Mouse (Mus musculus): Measurements from ENCODE around the gene Rapgef2.
"Not testable (repeated sequence)": the region's sequence is repeated elsewhere in the genome, so short reads cannot be mapped to it uniquely, and the experiment has no call there.

Rapgef2 gene

GRCm38 (mm10) chr3:79100831-79101230 lies 185.5 kb downstream of the Rapgef2 start:
- no peak for DNase-seq (ENCODE audit: low read depth)

GRCm38 (mm10) chr3:79089091-79089490 lies 197.2 kb downstream of the Rapgef2 start:
- DNase-seq (ENCODE audit: low read depth) = no peak

DNA sequence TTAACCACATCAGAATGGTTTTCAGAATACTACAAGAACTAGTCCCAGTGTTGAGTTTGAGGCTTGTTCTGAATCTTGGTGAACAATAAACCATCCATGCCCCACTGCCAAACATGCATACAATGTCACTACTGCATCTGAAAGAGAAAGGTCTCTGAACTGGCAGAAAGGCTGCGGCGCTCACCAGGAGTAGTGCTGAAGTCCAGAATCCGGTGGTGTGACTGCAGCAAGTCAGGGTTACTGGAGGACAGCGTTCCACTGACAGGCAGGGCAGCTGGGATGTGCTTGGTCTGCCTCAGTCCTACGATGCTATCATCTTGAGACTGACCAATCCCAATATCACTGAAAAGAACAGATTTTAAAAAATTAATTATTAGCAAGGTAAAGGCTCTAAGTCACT lies 197.9 kb downstream of the Rapgef2 start:
- no peak for DNase-seq (ENCODE audit: low read depth)

- no peak for DNase-seq (ENCODE audit: low read depth)
Observed at GRCm38 (mm10) chr3:79086282-79086681, 200.0 kb downstream of the Rapgef2 start.

DNA sequence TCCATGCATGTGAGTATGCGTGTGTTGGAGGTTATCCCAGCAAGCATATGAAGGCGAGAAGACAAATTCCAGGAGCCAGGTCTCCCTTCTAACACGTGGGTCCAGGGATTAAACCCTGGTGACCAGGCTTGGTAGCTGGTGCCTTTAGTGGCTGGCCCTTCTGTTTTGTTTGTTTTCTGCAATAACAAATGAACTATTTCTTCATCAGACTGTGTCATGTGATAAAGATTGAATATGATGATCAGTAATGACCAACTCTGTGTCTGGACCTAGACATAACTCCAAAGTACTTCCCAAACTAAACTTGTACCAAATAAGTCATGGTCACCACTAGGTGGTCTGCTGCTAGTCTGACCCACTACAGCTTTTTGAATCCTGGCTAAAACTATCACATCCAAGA lies 202.4 kb downstream of the Rapgef2 start:
- DNase-seq (ENCODE audit: low read depth) = no peak

DNA sequence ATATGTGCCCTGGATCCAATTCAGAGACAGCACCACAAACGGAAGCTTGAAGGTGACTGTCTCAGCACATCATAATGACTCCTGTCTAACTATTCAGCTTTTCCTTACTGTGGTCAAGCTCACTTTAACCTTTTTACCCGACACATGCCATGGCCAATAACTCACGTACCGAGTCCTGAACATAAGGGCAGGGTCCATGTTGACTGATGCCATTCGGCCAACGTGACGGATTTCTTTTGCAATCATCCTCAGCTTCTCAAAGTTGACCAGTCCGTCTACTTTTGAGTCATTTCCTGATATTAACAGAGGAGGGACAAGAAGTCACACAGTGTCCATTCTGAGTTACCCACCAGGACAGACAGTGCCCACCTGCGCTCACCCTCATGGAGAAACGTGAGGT lies 203.3 kb downstream of the Rapgef2 start:
- DNase-seq (ENCODE audit: low read depth) = no peak

GRCm38 (mm10) chr3:79079076-79079475 lies 207.2 kb downstream of the Rapgef2 start:
- DNase-seq (ENCODE audit: low read depth) = no peak

DNA sequence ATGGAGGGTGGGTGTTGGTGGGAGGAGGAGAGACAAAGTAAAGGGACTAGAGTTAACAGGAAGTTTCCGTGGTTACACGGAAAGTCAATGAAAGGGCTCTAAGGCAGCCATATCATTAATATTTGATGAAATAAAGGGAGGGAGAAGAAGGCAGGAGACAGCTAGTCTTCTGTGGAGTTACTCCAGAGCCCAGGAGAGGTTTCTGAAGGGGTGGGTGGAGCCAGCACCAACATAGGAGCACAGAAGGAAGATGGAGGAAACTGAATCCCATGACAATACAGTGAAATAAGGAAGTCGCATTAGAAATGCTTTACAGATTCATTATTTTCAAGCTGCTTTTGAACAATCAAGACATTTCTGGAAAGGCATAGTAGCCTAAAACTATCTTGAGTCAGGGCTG lies 211.3 kb downstream of the Rapgef2 start:
- DNase-seq (ENCODE audit: low read depth) = no peak

- no peak for DNase-seq (ENCODE audit: low read depth)
Observed at GRCm38 (mm10) chr3:79073541-79074244, 212.6 kb downstream of the Rapgef2 start.

DNA sequence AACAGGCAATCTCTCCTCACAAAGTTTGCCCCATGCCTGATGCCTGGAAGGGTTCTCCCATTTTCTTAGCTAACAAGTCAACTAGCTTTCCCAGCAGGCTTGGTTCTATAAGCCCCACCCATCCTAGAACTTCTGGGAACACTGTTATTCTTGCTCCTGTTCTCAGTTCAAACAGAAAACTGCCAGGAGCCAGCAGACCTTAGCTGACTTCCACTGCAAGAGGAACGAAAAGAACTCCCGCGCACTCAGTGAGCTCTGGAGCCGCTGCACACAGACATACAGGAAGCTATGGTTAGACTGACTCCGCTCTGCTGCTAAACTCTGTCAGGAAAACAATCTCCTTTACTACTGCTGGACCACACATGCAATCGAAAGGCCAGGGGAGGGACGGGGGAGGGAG lies 214.8 kb downstream of the Rapgef2 start:
- DNase-seq (ENCODE audit: low read depth) = no peak

DNA sequence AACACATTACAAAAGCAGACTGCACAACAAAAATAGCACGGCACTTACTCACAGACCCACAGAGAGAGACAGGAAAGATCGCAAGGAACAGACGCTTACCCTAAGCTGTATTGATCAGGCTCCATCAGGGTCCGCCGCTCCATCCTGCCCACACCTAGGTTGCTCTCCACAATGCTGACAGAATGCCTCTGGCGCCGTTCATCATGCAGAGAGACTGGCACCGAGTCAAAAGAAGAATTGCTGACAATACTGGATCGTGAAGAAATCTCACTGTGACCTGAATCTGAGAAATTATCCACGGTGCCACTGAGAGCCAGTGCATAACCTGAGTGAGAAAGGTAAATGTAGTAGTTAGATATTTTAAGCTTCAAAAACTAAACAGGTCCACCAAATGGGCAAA lies 216.4 kb downstream of the Rapgef2 start:
- no peak for DNase-seq (ENCODE audit: low read depth)

- no peak for DNase-seq (ENCODE audit: low read depth)
Observed at GRCm38 (mm10) chr3:79068976-79069375, 217.3 kb downstream of the Rapgef2 start.

GRCm38 (mm10) chr3:79066455-79067055 lies 219.8 kb downstream of the Rapgef2 start:
- DNase-seq (ENCODE audit: low read depth) = no peak

GRCm38 (mm10) chr3:79064096-79064495 lies 222.2 kb downstream of the Rapgef2 start:
- no peak for DNase-seq (ENCODE audit: low read depth)

GRCm38 (mm10) chr3:79061426-79061825 lies 224.9 kb downstream of the Rapgef2 start:
- DNase-seq (ENCODE audit: low read depth) = no peak

- DNase-seq (ENCODE audit: low read depth) = not testable (repeated sequence)
Observed at GRCm38 (mm10) chr3:79058491-79058890, 227.8 kb downstream of the Rapgef2 start.

GRCm38 (mm10) chr3:79045251-79045650 lies 241.1 kb downstream of the Rapgef2 start:
- DNase-seq (ENCODE audit: low read depth) = no peak

- DNase-seq (ENCODE audit: low read depth) = no peak
Observed at GRCm38 (mm10) chr3:79042973-79043372, 243.3 kb downstream of the Rapgef2 start.

- DNase-seq (ENCODE audit: low read depth) = no peak
Observed at GRCm38 (mm10) chr3:79039666-79040450, 246.5 kb downstream of the Rapgef2 start.

- DNase-seq (ENCODE audit: low read depth) = no peak
Observed at GRCm38 (mm10) chr3:79039008-79039407, 247.3 kb downstream of the Rapgef2 start.

DNA sequence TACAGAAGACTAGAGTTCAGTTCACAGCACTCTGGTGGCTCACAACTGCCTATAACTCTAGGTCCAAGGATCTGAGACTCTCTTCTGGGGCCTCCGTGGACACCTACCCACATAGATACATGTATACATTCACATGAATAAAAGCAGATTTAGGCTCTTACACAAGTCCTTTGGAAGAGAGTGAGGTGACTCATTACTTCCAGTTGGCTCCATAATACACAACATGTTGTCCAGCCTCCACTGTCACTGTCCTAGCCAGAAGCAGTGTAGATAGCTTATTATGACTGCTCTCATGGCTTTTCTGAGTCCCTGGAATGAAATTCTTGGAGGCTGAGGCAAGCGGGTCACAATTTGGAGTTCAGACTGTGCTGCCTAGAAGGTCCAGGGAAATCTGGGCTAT lies 251.9 kb downstream of the Rapgef2 start:
- no peak for DNase-seq (ENCODE audit: low read depth)

- DNase-seq (ENCODE audit: low read depth) = no peak
Observed at GRCm38 (mm10) chr3:79030855-79031254, 255.5 kb downstream of the Rapgef2 start.
